Mouse (Mus musculus): ENCODE data around the gene Fgf18. TPM values are rescaled to one million over a fixed set of nuclear protein-coding genes. Genes with fewer than 3 reads are reported as not detected.

The Fgf18 gene
- 0.03 and 0.19 TPM in 2 replicates for polyA plus RNA-seq (2012; rRNA removed)

DNA sequence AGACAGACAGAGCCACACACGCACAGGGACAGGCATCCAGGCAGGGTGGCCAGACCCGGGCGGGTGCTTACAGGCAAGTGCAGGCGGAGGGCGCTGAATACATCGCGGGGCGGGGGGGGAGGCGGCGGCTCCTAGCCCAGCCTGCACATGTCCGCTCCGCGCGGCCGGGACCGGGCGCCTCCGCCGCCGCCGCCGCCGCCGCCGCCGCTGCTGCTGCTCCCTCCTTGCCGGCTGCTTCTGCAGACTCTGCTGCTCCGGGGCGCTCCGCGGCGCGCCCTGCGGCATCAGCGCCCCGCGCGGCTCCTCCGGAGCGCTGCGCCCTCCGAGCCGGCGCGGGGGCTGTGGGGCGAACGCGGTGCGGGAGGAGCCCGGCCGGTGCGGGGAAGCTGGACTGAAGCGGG, at the start of gene Fgf18:
Gene Fgf18 (minus strand): TSS at position 230 of the 401 bp plus-strand sequence.

DNA sequence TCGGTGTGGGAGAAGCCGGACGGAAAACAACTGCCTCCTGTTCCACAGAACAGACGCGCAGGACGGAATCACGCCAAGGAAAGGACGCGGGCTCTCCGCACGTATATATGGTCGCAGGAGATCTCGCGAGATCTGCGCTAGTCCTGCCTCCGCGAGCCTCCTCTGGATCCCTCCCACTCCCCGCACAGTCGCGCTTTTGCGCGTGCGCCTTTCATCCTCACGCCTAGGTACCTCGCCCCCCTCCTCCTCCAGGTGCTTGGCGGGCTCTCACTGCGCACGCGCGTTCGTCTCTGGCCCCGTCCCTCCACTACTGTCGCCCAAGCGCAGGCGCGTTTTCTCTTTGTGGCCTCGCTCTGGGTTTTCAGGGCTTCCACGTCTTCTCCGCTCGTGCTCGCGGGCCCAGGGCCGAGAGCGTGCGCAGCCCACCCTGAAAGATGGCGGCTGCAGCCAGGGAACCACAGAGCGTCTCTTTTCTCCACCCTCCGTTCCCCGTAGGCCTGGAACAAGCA, 15.9 kb upstream of the Fgf18 start, which contains the start of gene Npm1:
Gene Npm1 (minus strand): TSS at position 209 of the 509 bp plus-strand sequence.

Other genes with a start within 250 kb of the Fgf18 start
- gene Npm1, start 15.8 kb upstream of the Fgf18 start, polyA plus RNA-seq (2012; rRNA removed), result 863 and 867 TPM in 2 replicates
- gene Tlx3, start 56.2 kb upstream of the Fgf18 start, polyA plus RNA-seq (2012; rRNA removed), result not detected in 2 replicates
- gene Gm12117, start 129.3 kb upstream of the Fgf18 start, polyA plus RNA-seq (2012; rRNA removed), result 0.03 TPM in 1 of 2 replicates, not detected in the other

Measured in liver, embryonic 14 days (tissue).